Mouse (Mus musculus): ENCODE measurements around the gene Tmem41a. TPM values are rescaled to one million over a fixed set of nuclear protein-coding genes. Genes with fewer than 3 reads are reported as not detected.

Gene Tmem41a
- polyA plus RNA-seq, 1 experiment from 2014 or later = 40.6 TPM

DNA sequence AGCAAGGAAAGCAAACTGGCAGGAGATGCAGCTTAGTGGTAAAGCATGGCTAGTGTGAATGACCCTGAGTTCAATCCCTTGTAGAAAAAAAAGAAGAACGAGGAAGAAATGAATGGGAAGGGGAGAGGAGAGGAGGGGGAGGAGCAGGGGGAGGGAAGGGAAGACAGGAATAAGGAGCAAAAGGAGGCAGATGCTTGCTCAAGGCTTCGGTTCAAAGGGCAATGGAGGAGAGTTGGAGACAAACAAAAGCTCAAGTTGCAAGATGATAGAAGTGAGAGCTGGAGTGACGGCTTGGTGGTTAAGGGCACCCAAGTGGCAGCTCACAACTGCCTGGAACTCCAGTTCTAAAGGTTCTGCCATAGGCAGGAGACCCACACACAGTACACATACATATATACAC is 38.8 kb upstream of the Tmem41a start:
- ATAC-seq = no peak

DNA sequence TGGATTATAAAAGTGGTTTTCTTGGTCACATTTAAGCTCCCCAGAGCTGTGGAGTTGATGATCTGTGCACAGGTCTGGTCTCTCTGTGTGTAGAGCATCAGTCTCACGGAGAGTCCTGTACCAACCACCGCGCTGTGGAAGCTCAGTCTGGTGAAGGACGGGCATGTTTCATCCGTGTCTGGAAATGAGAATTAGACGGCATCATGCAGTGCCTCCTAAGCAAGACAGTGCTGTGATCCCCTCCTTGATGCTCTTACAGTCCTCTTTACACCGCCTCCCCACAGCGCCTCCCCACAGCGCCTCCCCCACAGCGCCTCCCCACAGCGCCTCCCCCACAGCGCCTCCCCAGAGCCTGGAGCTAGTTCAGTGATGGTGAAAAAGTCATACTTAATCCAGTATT is 36.7 kb upstream of the Tmem41a start:
- no peaks in the 10 kb centered on the region for H3K27me3 ChIP-seq (replicated peaks; ENCODE audit: insufficient read depth, low read length)
- 85% methylated on average over 12 of the region's 12 CpGs for WGBS
- TF ChIP-seq CTCF (IDR thresholded peaks at IDR 0.05) (no peak), EP300 (IDR thresholded peaks at IDR 0.05) (no peak)
- ATAC-seq (no peak), DNase-seq (ENCODE audit: low spot score) (no peak)
- no peak overlapping the region for H3K4me2 ChIP-seq (replicated peaks; ENCODE audit: low read depth, low read length)
- H3K4me3 ChIP-seq (ENCODE audit: low read depth, low read length) = no peak overlapping the region
- no peaks in the 10 kb centered on the region for H3K4me1 ChIP-seq (ENCODE audit: insufficient read depth, low read depth, low read length)
- no peak overlapping the region for H3K9ac ChIP-seq (replicated peaks; ENCODE audit: low read depth)
- no peaks in the 10 kb centered on the region for H3K36me3 ChIP-seq (ENCODE audit: insufficient read depth, low read length)
- H3K9me3 ChIP-seq (ENCODE audit: low read length) = no peaks in the 10 kb centered on the region
- H3K27ac ChIP-seq (ENCODE audit: low read length) = no peak overlapping the region

More for the DNA sequence above, 38.8 kb upstream of the Tmem41a start:
- no peak for DNase-seq (ENCODE audit: low spot score)
- H3K9ac ChIP-seq (replicated peaks; ENCODE audit: low read depth) = no peak overlapping the region
- TF ChIP-seq EP300 (IDR thresholded peaks at IDR 0.05) (no peak), CTCF (IDR thresholded peaks at IDR 0.05) (no peak)
- no peak overlapping the region for H3K27ac ChIP-seq (ENCODE audit: low read length)
- no peaks in the 10 kb centered on the region for H3K4me1 ChIP-seq (ENCODE audit: insufficient read depth, low read depth, low read length)
- no peak overlapping the region for H3K4me2 ChIP-seq (replicated peaks; ENCODE audit: low read depth, low read length)
- H3K9me3 ChIP-seq (ENCODE audit: low read length) = no peaks in the 10 kb centered on the region
- no peak overlapping the region for H3K4me3 ChIP-seq (ENCODE audit: low read depth, low read length)
- no peaks in the 10 kb centered on the region for H3K36me3 ChIP-seq (ENCODE audit: insufficient read depth, low read length)
- WGBS = 16% methylated on average over 3 of the region's 3 CpGs
- H3K27me3 ChIP-seq (replicated peaks; ENCODE audit: insufficient read depth, low read length) = no peaks in the 10 kb centered on the region

DNA sequence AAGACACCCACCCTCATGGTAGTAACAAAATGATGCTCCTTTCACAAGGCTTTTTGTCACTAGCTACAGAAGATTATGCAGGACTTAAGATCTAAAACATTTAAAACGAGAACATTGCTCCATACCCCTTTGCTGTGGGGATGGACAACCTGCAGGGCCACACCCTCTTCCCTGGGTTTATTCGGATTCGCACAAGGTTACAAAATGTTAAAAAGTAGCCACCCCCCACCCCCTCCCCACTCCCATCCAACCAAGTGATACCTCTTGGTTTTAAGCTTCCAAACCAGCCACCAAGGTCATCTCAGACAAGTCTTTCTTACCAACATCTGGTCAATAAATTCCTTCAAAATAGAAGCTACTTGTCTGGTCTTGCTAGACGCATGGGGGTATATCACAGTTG is 36.2 kb upstream of the Tmem41a start:
- WGBS = 96% methylated on average over 4 of the region's 4 CpGs
- Histone ChIP-seq H3K9ac (replicated peaks; ENCODE audit: low read depth) (no peak overlapping the region), H3K4me2 (replicated peaks; ENCODE audit: low read depth, low read length) (no peak overlapping the region), H3K4me1 (ENCODE audit: insufficient read depth, low read depth, low read length) (no peaks in the 10 kb centered on the region), H3K9me3 (ENCODE audit: low read length) (no peaks in the 10 kb centered on the region), H3K4me3 (ENCODE audit: low read depth, low read length) (no peak overlapping the region), H3K27me3 (replicated peaks; ENCODE audit: insufficient read depth, low read length) (no peaks in the 10 kb centered on the region), H3K27ac (ENCODE audit: low read length) (no peak overlapping the region), H3K36me3 (ENCODE audit: insufficient read depth, low read length) (no peaks in the 10 kb centered on the region)
- ATAC-seq = no peak
- DNase-seq (ENCODE audit: low spot score) = no peak
- no peak for TF ChIP-seq EP300 (IDR thresholded peaks at IDR 0.05)
- TF ChIP-seq CTCF (IDR thresholded peaks at IDR 0.05) = no peak

DNA sequence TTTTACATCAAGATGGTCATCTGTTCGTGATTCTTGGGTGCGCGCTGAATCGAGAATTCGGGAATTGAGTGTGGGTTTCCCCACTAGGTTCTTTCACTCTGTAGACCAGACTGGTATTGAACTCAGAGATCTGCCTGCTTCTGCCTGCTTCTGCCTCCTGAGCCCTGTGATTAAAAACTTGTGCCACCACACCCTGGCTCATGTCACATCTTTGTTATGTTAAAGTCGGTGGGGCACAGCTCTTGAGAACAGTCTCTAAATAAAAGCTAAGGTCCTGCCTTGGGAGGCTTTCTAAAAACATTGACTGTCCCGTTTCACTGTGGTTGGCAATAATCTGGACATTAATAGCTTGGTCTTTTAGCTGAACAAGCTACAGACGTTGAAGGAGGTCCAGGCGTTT is 35.8 kb upstream of the Tmem41a start:
- no peak overlapping the region for H3K27ac ChIP-seq (ENCODE audit: low read length)
- H3K36me3 ChIP-seq (ENCODE audit: insufficient read depth, low read length) = no peaks in the 10 kb centered on the region
- no peak for DNase-seq (ENCODE audit: low spot score)
- ATAC-seq = no peak
- H3K9ac ChIP-seq (replicated peaks; ENCODE audit: low read depth) = no peak overlapping the region
- H3K4me3 ChIP-seq (ENCODE audit: low read depth, low read length) = no peak overlapping the region
- no peak overlapping the region for H3K4me2 ChIP-seq (replicated peaks; ENCODE audit: low read depth, low read length)
- H3K4me1 ChIP-seq (ENCODE audit: insufficient read depth, low read depth, low read length) = no peaks in the 10 kb centered on the region
- TF ChIP-seq EP300 (IDR thresholded peaks at IDR 0.05) = no peak
- no peak for TF ChIP-seq CTCF (IDR thresholded peaks at IDR 0.05)
- H3K9me3 ChIP-seq (ENCODE audit: low read length) = no peaks in the 10 kb centered on the region
- 91% methylated on average over 9 of the region's 9 CpGs for WGBS
- H3K27me3 ChIP-seq (replicated peaks; ENCODE audit: insufficient read depth, low read length) = no peaks in the 10 kb centered on the region

DNA sequence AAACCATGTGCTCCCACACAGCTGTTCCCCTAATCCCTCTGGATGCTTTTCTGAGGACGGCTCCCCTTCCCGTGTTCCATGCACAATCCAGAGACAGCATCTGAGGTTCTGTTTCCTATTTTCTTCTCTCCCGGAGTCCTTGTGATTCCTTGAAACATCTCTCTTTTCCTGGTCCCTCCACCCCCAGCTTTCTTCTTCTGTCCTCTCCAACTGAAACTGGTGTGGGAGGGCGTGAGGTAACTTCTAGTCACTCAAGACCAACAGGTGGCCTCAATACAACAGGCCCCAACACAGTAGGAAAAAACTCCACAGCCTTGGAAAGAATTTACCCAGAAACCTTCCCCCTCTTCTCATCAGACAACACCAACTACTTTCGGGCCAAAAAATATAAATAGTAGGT is 30.0 kb upstream of the Tmem41a start:
- TF ChIP-seq CTCF (IDR thresholded peaks at IDR 0.05) = no peak
- no peak for TF ChIP-seq EP300 (IDR thresholded peaks at IDR 0.05)
- no peak overlapping the region for H3K9ac ChIP-seq (replicated peaks; ENCODE audit: low read depth)
- DNase-seq (ENCODE audit: low spot score) = no peak
- 81% methylated on average over 5 of the region's 5 CpGs for WGBS
- peaks cover 2% of the 10 kb centered on the region; the same call in 1 of the 2 replicates for H3K36me3 ChIP-seq (ENCODE audit: insufficient read depth, low read length)
- no peak overlapping the region for H3K4me2 ChIP-seq (replicated peaks; ENCODE audit: low read depth, low read length)
- H3K27ac ChIP-seq (ENCODE audit: low read length) = no peak overlapping the region
- no peak for ATAC-seq
- no peaks in the 10 kb centered on the region for H3K4me1 ChIP-seq (ENCODE audit: insufficient read depth, low read depth, low read length)
- no peak overlapping the region for H3K4me3 ChIP-seq (ENCODE audit: low read depth, low read length)
- no peaks in the 10 kb centered on the region for H3K9me3 ChIP-seq (ENCODE audit: low read length)
- no peaks in the 10 kb centered on the region for H3K27me3 ChIP-seq (replicated peaks; ENCODE audit: insufficient read depth, low read length)

DNA sequence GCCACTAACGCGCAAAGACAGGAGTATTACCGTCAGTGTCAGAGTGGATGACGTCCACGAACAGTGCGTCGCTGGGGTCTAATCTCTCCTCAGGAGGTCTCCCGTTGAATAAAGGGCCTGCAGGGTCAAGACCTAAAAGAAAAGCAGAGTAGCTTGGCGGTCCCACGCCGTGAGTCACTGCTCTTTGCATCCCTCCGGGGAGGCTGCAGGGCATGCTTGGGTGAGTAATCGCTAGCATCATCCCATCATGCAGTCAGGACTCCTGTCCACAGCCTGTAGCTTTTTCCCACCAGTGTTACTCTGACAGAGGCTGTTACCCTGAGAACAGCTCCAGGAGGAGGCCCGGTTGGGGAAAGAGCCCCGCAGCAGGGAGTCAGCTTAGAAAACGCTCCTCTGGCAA is 28.9 kb upstream of the Tmem41a start:
- 12% methylated on average over 16 of the region's 16 CpGs for WGBS
- H3K9ac ChIP-seq (replicated peaks; ENCODE audit: low read depth) = no peak overlapping the region

DNA sequence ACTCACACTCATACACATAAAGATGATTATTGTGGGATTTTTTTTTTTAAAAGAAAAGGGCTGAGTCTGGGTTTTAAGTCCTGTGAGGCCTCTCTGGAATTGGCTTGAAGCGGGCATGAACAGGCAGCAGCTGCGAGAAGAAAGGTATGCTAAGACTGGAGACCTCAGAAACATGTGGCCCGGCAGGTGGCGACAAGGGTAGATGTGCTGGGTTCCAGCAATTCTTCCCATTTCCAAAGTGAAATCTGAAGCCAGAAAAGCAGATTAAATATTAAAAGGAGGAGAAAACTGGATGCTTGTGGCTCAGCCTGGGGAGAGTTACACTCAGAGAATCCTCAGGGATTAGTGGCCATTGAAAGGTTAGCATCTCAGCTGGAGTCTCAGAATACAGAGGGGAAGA is 24.1 kb upstream of the Tmem41a start:
- TF ChIP-seq EP300 (IDR thresholded peaks at IDR 0.05) (no peak), CTCF (IDR thresholded peaks at IDR 0.05) (peak; percentile 32)
- 49% methylated on average over 4 of the region's 4 CpGs for WGBS
- DNase-seq (ENCODE audit: low spot score) (no peak), ATAC-seq (no peak)
- no peaks in the 10 kb centered on the region for H3K36me3 ChIP-seq (ENCODE audit: insufficient read depth, low read length)
- no peak overlapping the region for H3K4me2 ChIP-seq (replicated peaks; ENCODE audit: low read depth, low read length)
- no peak overlapping the region for H3K27ac ChIP-seq (ENCODE audit: low read length)
- H3K4me3 ChIP-seq (ENCODE audit: low read depth, low read length) = no peak overlapping the region
- H3K9me3 ChIP-seq (ENCODE audit: low read length) = no peaks in the 10 kb centered on the region
- H3K4me1 ChIP-seq (ENCODE audit: insufficient read depth, low read depth, low read length) = no peaks in the 10 kb centered on the region
- H3K9ac ChIP-seq (replicated peaks; ENCODE audit: low read depth) = no peak overlapping the region
- H3K27me3 ChIP-seq (replicated peaks; ENCODE audit: insufficient read depth, low read length) = no peaks in the 10 kb centered on the region

More for the DNA sequence above, 28.9 kb upstream of the Tmem41a start:
- no peak for DNase-seq (ENCODE audit: low spot score)
- peaks cover 2% of the 10 kb centered on the region; the same call in 1 of the 2 replicates for H3K36me3 ChIP-seq (ENCODE audit: insufficient read depth, low read length)
- no peak overlapping the region for H3K4me3 ChIP-seq (ENCODE audit: low read depth, low read length)
- ATAC-seq = 0 out of 2 replicates have a peak, but pooled peaks have one; percentile 32
- no peaks in the 10 kb centered on the region for H3K27me3 ChIP-seq (replicated peaks; ENCODE audit: insufficient read depth, low read length)
- H3K27ac ChIP-seq (ENCODE audit: low read length) = no peak overlapping the region
- no peaks in the 10 kb centered on the region for H3K9me3 ChIP-seq (ENCODE audit: low read length)
- no peaks in the 10 kb centered on the region for H3K4me1 ChIP-seq (ENCODE audit: insufficient read depth, low read depth, low read length)
- H3K4me2 ChIP-seq (replicated peaks; ENCODE audit: low read depth, low read length) = no peak overlapping the region
- no peak for TF ChIP-seq CTCF (IDR thresholded peaks at IDR 0.05)
- no peak for TF ChIP-seq EP300 (IDR thresholded peaks at IDR 0.05)

Data from lung, postnatal 0 days (tissue).